Mouse (Mus musculus) layer of hippocampus, adult 8-10 months (tissue): ENCODE results near the gene Grb7. TPM values are rescaled to one million over a fixed set of nuclear protein-coding genes. Genes with fewer than 3 reads are reported as not detected.

ENCODE experiments used
- DNase-seq, 2 experiments: peaks; one replicate each; pipeline ENCODE4 v3.0.0; 2022; ENCODE audit warnings: low spot score in 2 of 2
- total RNA-seq, 4 experiments: library from RNA; stranded (reverse); gene quantifications; 2 replicates each; pipeline ENCODE4 v1.2.4; 2022

Grb7 gene
- total RNA-seq, 4 experiments from 2014 or later = 2.6 to 3.5 (median 2.9) TPM

GRCm38 (mm10) chr11:98497388-98498288, 51.4 kb downstream of the Grb7 start:
- no peak for DNase-seq

GRCm38 (mm10) chr11:98504926-98505325, 58.7 kb downstream of the Grb7 start:
- no peak for DNase-seq

Other genes starting within 250 kb of the Grb7 start
- gene Cdk12, start 243.3 kb upstream of the Grb7 start, total RNA-seq = 10 to 100 TPM; 38.8 to 43.5 (median 42.3) TPM
- gene Neurod2, start 116.7 kb upstream of the Grb7 start, total RNA-seq = 100 to 1,000 TPM; 124 to 133 (median 129) TPM
- 10 to 100 TPM; 52.5 to 55.9 (median 53.3) TPM for gene Ppp1r1b, start 98.0 kb upstream of the Grb7 start, total RNA-seq
- gene Stard3, start 88.0 kb upstream of the Grb7 start, total RNA-seq = 10 to 100 TPM; 35.5 to 41.0 (median 36.5) TPM
- gene Tcap, start 62.6 kb upstream of the Grb7 start, total RNA-seq = 10 to 100 TPM in 2 of 4 experiments, 1 to 10 TPM in 2; 1.2 to 15.3 (median 8.3) TPM
- gene Pnmt, start 59.9 kb upstream of the Grb7 start, total RNA-seq = 1 to 10 TPM in 2 of 4 experiments, under 1 TPM in 1, not detected in 1; 0.37 to 1.5 (median 1.3) TPM
- gene Pgap3, start 45.9 kb upstream of the Grb7 start, total RNA-seq = 10 to 100 TPM in 2 of 4 experiments, 1 to 10 TPM in 2; 8.7 to 11.7 (median 9.6) TPM
- 1 to 10 TPM; 2.1 to 3.5 (median 2.9) TPM for gene Erbb2, start 33.9 kb upstream of the Grb7 start, total RNA-seq
- gene Mien1, start 7.4 kb upstream of the Grb7 start, total RNA-seq = 10 to 100 TPM; 83.9 to 93.8 (median 89.8) TPM
- not detected for gene Ikzf3, start 99.6 kb downstream of the Grb7 start, total RNA-seq
- gene Zpbp2, start 104.7 kb downstream of the Grb7 start, total RNA-seq = under 1 TPM in 1 of 4 experiments, not detected in 3; 0.75 TPM
- 10 to 100 TPM; 43.4 to 57.6 (median 48.9) TPM for gene Ormdl3, start 141.0 kb downstream of the Grb7 start, total RNA-seq
- not detected for gene Lrrc3c, start 151.9 kb downstream of the Grb7 start, total RNA-seq
- gene Gm12355, start 179.3 kb downstream of the Grb7 start, total RNA-seq = 10 to 100 TPM; 12.1 to 20.0 (median 14.9) TPM
- under 1 TPM in 1 of 4 experiments, not detected in 3; 0.27 TPM for gene Gsdma3, start 180.0 kb downstream of the Grb7 start, total RNA-seq
- gene Gsdma2, start 200.4 kb downstream of the Grb7 start, total RNA-seq = not detected
- under 1 TPM in 1 of 4 experiments, not detected in 3; 0.22 TPM for gene Gsdma, start 218.0 kb downstream of the Grb7 start, total RNA-seq
- 100 to 1,000 TPM; 115 to 128 (median 124) TPM for gene Psmd3, start 236.2 kb downstream of the Grb7 start, total RNA-seq